Mouse (Mus musculus) spleen, postnatal 10 days (tissue): ENCODE data around the gene Dydc1.
"Not testable (repeated sequence)": the region's sequence is repeated elsewhere in the genome, so short reads cannot be mapped to it uniquely, and the experiment has no call there.

Experiments
- DNase-seq, 2 experiments: peaks; one replicate each; pipeline ENCODE4 v3.0.0; 2021 to 2022; ENCODE audit warnings: low spot score in 2 of 2

The Dydc1 gene

GRCm38 (mm10) chr14:41072229-41072943 lies at the start of gene Dydc1:
Gene Dydc1 (plus strand): TSS chr14:41072911.
- peak in 1 of 2 experiments; percentile 59 for DNase-seq

GRCm38 (mm10) chr14:41025087-41025486 lies 47.6 kb upstream of the Dydc1 start:
- no peak for DNase-seq

GRCm38 (mm10) chr14:41025594-41026284 lies 47.0 kb upstream of the Dydc1 start:
- no peak for DNase-seq

- DNase-seq: no peak
Observed at GRCm38 (mm10) chr14:41029303-41029702, 43.4 kb upstream of the Dydc1 start.

GRCm38 (mm10) chr14:41030989-41031513 lies 41.7 kb upstream of the Dydc1 start:
- no peak for DNase-seq

- DNase-seq: peak in 1 of 2 experiments; percentile 82
Observed at GRCm38 (mm10) chr14:41033135-41034110, 39.3 kb upstream of the Dydc1 start.

- peak; percentile 53 to 74 for DNase-seq
Observed at GRCm38 (mm10) chr14:41035146-41035798, 37.4 kb upstream of the Dydc1 start.

- DNase-seq: no peak
Observed at GRCm38 (mm10) chr14:41047402-41047801, 25.3 kb upstream of the Dydc1 start.

- DNase-seq: peak in 1 of 2 experiments; percentile 17
Observed at GRCm38 (mm10) chr14:41050471-41050870, 22.2 kb upstream of the Dydc1 start.

- peak in 1 of 2 experiments; percentile 31 for DNase-seq
Observed at GRCm38 (mm10) chr14:41052481-41052880, 20.2 kb upstream of the Dydc1 start.

- DNase-seq: not testable (repeated sequence)
Observed at GRCm38 (mm10) chr14:41053190-41053589, 19.5 kb upstream of the Dydc1 start.

- peak in 1 of 2 experiments; percentile 34 for DNase-seq
Observed at GRCm38 (mm10) chr14:41065168-41065567, 7.5 kb upstream of the Dydc1 start.

- DNase-seq: no peak
Observed at GRCm38 (mm10) chr14:41066416-41066815, 6.3 kb upstream of the Dydc1 start.

GRCm38 (mm10) chr14:41069108-41069507 lies 3.6 kb upstream of the Dydc1 start, which contains the start of gene Dydc2:
Gene Dydc2 (minus strand): TSS chr14:41069208.
- DNase-seq: no peak

GRCm38 (mm10) chr14:41070343-41070742 lies 2.4 kb upstream of the Dydc1 start:
- no peak for DNase-seq

- DNase-seq: no peak
Observed at GRCm38 (mm10) chr14:41072944-41073275, 199 bp downstream of the Dydc1 start.

GRCm38 (mm10) chr14:41082408-41082807 lies 9.7 kb downstream of the Dydc1 start:
- no peak for DNase-seq

- peak in 1 of 2 experiments; percentile 58 for DNase-seq
Observed at GRCm38 (mm10) chr14:41087509-41087908, 14.8 kb downstream of the Dydc1 start.

- peak in 1 of 2 experiments; percentile 46 for DNase-seq
Observed at GRCm38 (mm10) chr14:41090777-41091176, 18.1 kb downstream of the Dydc1 start.

GRCm38 (mm10) chr14:41094114-41094513 lies 21.4 kb downstream of the Dydc1 start:
- DNase-seq: no peak

- DNase-seq: no peak
Observed at GRCm38 (mm10) chr14:41096296-41096860, 23.7 kb downstream of the Dydc1 start.
